ENCODE assay signal across 7 mouse cellular contexts in the genomic region with DNA sequence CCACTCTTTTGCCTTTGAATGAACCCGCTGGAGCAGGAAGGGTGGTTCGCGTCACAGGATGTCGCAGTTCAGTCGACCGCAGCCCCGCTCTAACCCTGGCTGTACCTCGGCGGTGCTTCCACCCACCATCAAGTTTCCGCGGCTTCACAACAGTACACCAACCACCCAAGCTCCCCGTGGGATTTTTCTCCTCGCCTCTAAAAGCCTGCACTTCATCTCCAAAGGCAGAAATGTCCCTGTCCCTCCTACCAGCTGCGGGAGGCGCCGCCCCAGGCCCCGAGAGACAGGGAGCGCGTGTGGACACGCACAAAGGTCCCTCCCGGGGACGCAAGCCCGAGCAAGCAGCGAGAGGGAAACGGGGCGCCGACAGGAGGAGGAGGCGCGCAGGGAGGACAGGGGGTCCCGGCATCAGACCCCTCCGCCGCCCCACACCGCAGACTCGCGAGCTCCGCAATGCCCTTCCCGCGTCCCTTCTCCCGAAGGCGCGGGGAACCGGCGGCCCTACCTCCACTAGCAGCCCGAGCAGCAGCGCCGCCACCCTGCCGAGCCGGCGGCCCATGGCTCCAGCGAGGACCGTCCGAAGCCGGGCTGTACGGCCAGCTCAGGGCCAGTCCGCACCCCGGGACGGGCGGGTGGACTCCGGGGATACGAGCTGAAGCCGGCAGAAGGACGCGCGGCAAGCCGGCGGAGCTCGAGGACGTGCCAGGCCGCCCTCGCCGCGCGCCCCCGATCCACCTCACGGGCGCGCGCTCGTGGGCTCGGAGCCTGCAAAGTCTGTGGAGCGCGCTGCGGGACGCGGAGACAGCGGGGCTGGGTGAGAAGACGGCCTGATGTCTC. TPM values are rescaled to one million over a fixed set of nuclear protein-coding genes. Genes with fewer than 3 reads are reported as not detected.
A peak's percentile ranks its signal among the peaks of the same experiment; 100 is the strongest.
DNase-seq lines count a peak whose midpoint lies in the region; ATAC-seq and TF ChIP-seq lines count a peak whose summit lies in the region.

Gene Vopp1, minus strand, starts transcription at position 738 of the 837 bp plus-strand sequence.

- 0 out of 2 replicates have a peak, but pooled peaks cover 3% of the 10 kb centered on the region for H3K36me3 ChIP-seq in embryonic facial prominence, embryonic 13.5 days
- no peaks in the 10 kb centered on the region for H3K36me3 ChIP-seq in heart, adult 2 months (ENCODE audit: control insufficient read depth, insufficient read depth, low read length)
- no peaks in the 10 kb centered on the region; the same call in 1 of the 2 replicates for H3K36me3 ChIP-seq in limb, embryonic 13.5 days
- no peaks in the 10 kb centered on the region for H3K36me3 ChIP-seq in midbrain, embryonic 15.5 days (replicated peaks)

- TF ChIP-seq POLR2A in heart, adult 2 months (IDR thresholded peaks at IDR 0.05; ENCODE audit: insufficient read depth, low read depth, low read length): peak; percentile 50; the same call in 1 of the 2 replicates

- peak within 1 kb of the TSS; percentile 69 for H3K4me2 ChIP-seq in embryonic facial prominence, embryonic 13.5 days
- H3K4me2 ChIP-seq in limb, embryonic 13.5 days (replicated peaks): peak within 1 kb of the TSS; percentile 71
- H3K4me2 ChIP-seq in midbrain, embryonic 15.5 days: peak within 1 kb of the TSS; percentile 67

- under 1% methylated on average over 87 of the region's 87 CpGs for WGBS in embryonic facial prominence, embryonic 13.5 days
- under 1% methylated on average over 73 of the region's 87 CpGs for WGBS in heart, adult 2 months
- WGBS in limb, embryonic 13.5 days: under 1% methylated on average over 86 of the region's 87 CpGs
- WGBS in midbrain, embryonic 15.5 days: under 1% methylated on average over 86 of the region's 87 CpGs

- intact Hi-C loops in heart, adult 2 months (cut with DNase I): loop anchor here (5.0 kb wide), 2 partner anchors 117 to 1112 kb away; partner anchors contain the start of gene Avl9

- no peak for TF ChIP-seq EP300 in heart, adult 2 months (IDR thresholded peaks at IDR 0.05; ENCODE audit: insufficient read depth, low read depth, low read length)

- H3K4me1 ChIP-seq in embryonic facial prominence, embryonic 13.5 days: peaks cover 14% of the 10 kb centered on the region
- H3K4me1 ChIP-seq in heart, adult 2 months (ENCODE audit: control insufficient read depth, insufficient read depth, low read length): peaks cover 2% of the 10 kb centered on the region
- H3K4me1 ChIP-seq in limb, embryonic 13.5 days: peaks cover 17% of the 10 kb centered on the region; the same call in 1 of the 2 replicates
- peaks cover 21% of the 10 kb centered on the region for H3K4me1 ChIP-seq in midbrain, embryonic 15.5 days

- peaks cover 2% of the 10 kb centered on the region; the same call in 1 of the 2 replicates for H3K9me3 ChIP-seq in embryonic facial prominence, embryonic 13.5 days
- no peaks in the 10 kb centered on the region for H3K9me3 ChIP-seq in limb, embryonic 13.5 days
- no peaks in the 10 kb centered on the region for H3K9me3 ChIP-seq in midbrain, embryonic 15.5 days

- peak within 1 kb of the TSS; percentile 87 for H3K4me3 ChIP-seq in embryonic facial prominence, embryonic 13.5 days
- peak within 1 kb of the TSS; percentile 95 for H3K4me3 ChIP-seq in heart, adult 2 months
- peak within 1 kb of the TSS; percentile 75 for H3K4me3 ChIP-seq in limb, embryonic 13.5 days
- peak within 1 kb of the TSS; percentile 76 for H3K4me3 ChIP-seq in midbrain, embryonic 15.5 days

- no peaks in the 10 kb centered on the region for H3K79me2 ChIP-seq in heart, adult 2 months (replicated peaks; ENCODE audit: control insufficient read depth, insufficient read depth, low read length)

- peak within 1 kb of the TSS; percentile 96 for H3K9ac ChIP-seq in embryonic facial prominence, embryonic 13.5 days
- H3K9ac ChIP-seq in heart, adult 2 months (ENCODE audit: low read depth, low read length): peak within 1 kb of the TSS; percentile 95
- H3K9ac ChIP-seq in limb, embryonic 13.5 days: peak within 1 kb of the TSS; percentile 92
- H3K9ac ChIP-seq in midbrain, embryonic 15.5 days: peak within 1 kb of the TSS; percentile 99

- DNase-seq in adrenal gland, postnatal 36 days: peak; percentile 74 to 82
- peak; percentile 83 to 84 for DNase-seq in heart, adult 2 months
- DNase-seq in kidney, adult 8-10 months: peak; percentile 36 to 57
- DNase-seq in spleen, adult 18-20 months: peak; percentile 51 to 65

- peak; percentile 87 for ATAC-seq in embryonic facial prominence, embryonic 13.5 days (ENCODE audit: insufficient number of reproducible peaks, insufficient read depth, low FRiP score, low TSS enrichment, low read depth)
- ATAC-seq in limb, embryonic 13.5 days (ENCODE audit: low FRiP score, low read depth): peak; percentile 86
- peak; percentile 91 for ATAC-seq in midbrain, embryonic 15.5 days (replicated peaks)

- peak; percentile 14; the same call in 1 of the 2 replicates for TF ChIP-seq CTCF in heart, adult 2 months (IDR thresholded peaks at IDR 0.05)

- no peaks in the 10 kb centered on the region for H3K27me3 ChIP-seq in embryonic facial prominence, embryonic 13.5 days
- H3K27me3 ChIP-seq in heart, adult 2 months (ENCODE audit: control insufficient read depth, insufficient read depth, low read length): no peaks in the 10 kb centered on the region
- H3K27me3 ChIP-seq in limb, embryonic 13.5 days: no peaks in the 10 kb centered on the region
- no peaks in the 10 kb centered on the region for H3K27me3 ChIP-seq in midbrain, embryonic 15.5 days (replicated peaks)

- peak within 1 kb of the TSS; percentile 95 for H3K27ac ChIP-seq in embryonic facial prominence, embryonic 13.5 days
- H3K27ac ChIP-seq in heart, adult 2 months: peak within 1 kb of the TSS; percentile 73
- peak within 1 kb of the TSS; percentile 89 for H3K27ac ChIP-seq in limb, embryonic 13.5 days
- H3K27ac ChIP-seq in midbrain, embryonic 15.5 days: peak within 1 kb of the TSS; percentile 96

RNA-seq across cellular contexts. Expression of gene Vopp1, which starts in this region (rescaled TPM):
- total RNA-seq in adrenal gland, postnatal 36 days (2021): 10 to 100 TPM; 14.1 to 15.8 TPM
- 54.2 and 58.3 TPM in 2 replicates for polyA plus RNA-seq in embryonic facial prominence, embryonic 13.5 days (2015; fragmentation: Nextera tagmentation; extraction: Ambion mirVana)
- total RNA-seq in heart, adult 2 months (2021): 10 to 100 TPM; 21.6 to 23.9 TPM
- polyA plus RNA-seq in heart, adult 2 months (2012; rRNA removed): 11.3 and 13.8 TPM in 2 replicates
- 59.7 and 61.3 TPM in 2 replicates for polyA plus RNA-seq in limb, embryonic 13.5 days (2015; fragmentation: Nextera tagmentation; extraction: Ambion mirVana)
- 241 and 243 TPM in 2 replicates for polyA plus RNA-seq in midbrain, embryonic 15.5 days (2015; fragmentation: Nextera tagmentation; extraction: Ambion mirVana)

Comparison
In these comparisons a context has a peak if more than half of its experiments do, and no peak if none do; other contexts are left out.
1. Peak in every context shown above with its lines: DNase-seq, ATAC-seq, H3K4me3 ChIP-seq and H3K27ac ChIP-seq.